Mouse (Mus musculus) forebrain, embryonic 11.5 days (tissue): ENCODE data around the gene Hoxb3. TPM values are rescaled to one million over a fixed set of nuclear protein-coding genes. Genes with fewer than 3 reads are reported as not detected.

Source experiments
- ATAC-seq: fragments of 200-750 bp; cut with Nextera tagmentation; replicated peaks from 2 replicates; pipeline ENCODE4 v1.8.0; 2017; ENCODE audit warnings: moderate TSS enrichment; ENCODE audit not compliant: low FRiP score
- DNase-seq: peaks from one replicate; pipeline ENCODE4 v3.0.0-alpha.2; 2017; ENCODE audit warnings: low spot score
- H3K27ac ChIP-seq: fragments of 300-500 bp; sonication (generic); 2 replicates; pipeline ENCODE4 v1.5.1; 2014; ENCODE audit warnings: low read depth, low read length
- H3K27me3 ChIP-seq: fragments of 300-500 bp; sonication (generic); 2 replicates; pipeline ENCODE4 v1.6.1; 2014; ENCODE audit warnings: mild to moderate bottlenecking, low read length, mixed read lengths; ENCODE audit not compliant: control insufficient read depth, insufficient read depth
- H3K36me3 ChIP-seq: fragments of 300-500 bp; sonication (generic); 2 replicates; pipeline ENCODE4 v1.6.1; 2014; ENCODE audit warnings: mild to moderate bottlenecking, low read length, moderate library complexity, mixed read lengths; ENCODE audit not compliant: control insufficient read depth, insufficient read depth
- H3K4me1 ChIP-seq: fragments of 300-500 bp; sonication (generic); replicated peaks from 2 replicates; pipeline ENCODE4 v1.6.1; 2014; ENCODE audit warnings: low read length, mixed read lengths; ENCODE audit not compliant: control insufficient read depth, insufficient read depth
- H3K4me2 ChIP-seq: fragments of 300-500 bp; sonication (generic); 2 replicates; pipeline ENCODE4 v1.6.1; 2014; ENCODE audit warnings: low read depth, mild to moderate bottlenecking, low read length, moderate library complexity, mixed read lengths; ENCODE audit not compliant: severe bottlenecking
- H3K4me3 ChIP-seq: fragments of 300-500 bp; sonication (generic); 2 replicates; pipeline ENCODE4 v1.5.1; 2014; ENCODE audit warnings: low read depth, low read length
- H3K9ac ChIP-seq: fragments of 300-500 bp; sonication (generic); 2 replicates; pipeline ENCODE4 v1.6.1; 2014; ENCODE audit warnings: low read length
- H3K9me3 ChIP-seq: fragments of 300-500 bp; sonication (generic); 2 replicates; pipeline ENCODE4 v1.6.1; 2016; ENCODE audit warnings: low read length, mixed read lengths; ENCODE audit not compliant: control insufficient read depth
- WGBS: fragments of 180-500 bp; shearing (Covaris S2); extraction: QIAGEN DNeasy Blood & Tissue Kit; methylation state at CpG from one replicate; pipeline ENCODE4 v1.1.7; 2014; 5-methylcytosine and 5-hydroxymethylcytosine counted together
- polyA plus RNA-seq: library from polyadenylated mRNA; unstranded; fragments of >200 nt; fragmentation: Nextera tagmentation; extraction: Ambion mirVana; gene quantifications from 2 replicates; pipeline ENCODE4 v1.2.1, GENCODE M21; 2014

The Hoxb3 gene
- polyA plus RNA-seq, 1 experiment from 2014 or later = not detected

- Histone ChIP-seq H3K9ac (no peak overlapping the region), H3K4me2 (no peak overlapping the region), H3K4me3 (no peak overlapping the region), H3K27ac (no peak overlapping the region), H3K36me3 (no peaks in the 10 kb centered on the region), H3K4me1 (no peaks in the 10 kb centered on the region; the same call in none of the 2 replicates), H3K9me3 (no peaks in the 10 kb centered on the region), H3K27me3 (peaks cover 96% of the 10 kb centered on the region)
- 4% methylated on average over 9 of the region's 9 CpGs for WGBS
- ATAC-seq (no peak), DNase-seq (no peak)
Measured at GRCm38 (mm10) chr11:96287411-96287810, 35.7 kb upstream of the Hoxb3 start.

- peaks cover 96% of the 10 kb centered on the region for H3K27me3 ChIP-seq
- no peak overlapping the region for H3K27ac ChIP-seq
- no peak overlapping the region for H3K4me3 ChIP-seq
- no peaks in the 10 kb centered on the region for H3K9me3 ChIP-seq
- no peaks in the 10 kb centered on the region for H3K36me3 ChIP-seq
- H3K4me1 ChIP-seq = no peaks in the 10 kb centered on the region; the same call in 1 of the 2 replicates
- ATAC-seq = no peak
- H3K9ac ChIP-seq = no peak overlapping the region
- whole genome bisulfite sequencing = 11% methylated on average over 1 of the region's 1 CpGs
- no peak overlapping the region for H3K4me2 ChIP-seq
- no peak for DNase-seq
Measured at GRCm38 (mm10) chr11:96288455-96289221, 34.5 kb upstream of the Hoxb3 start.

GRCm38 (mm10) chr11:96289293-96289692 lies 33.8 kb upstream of the Hoxb3 start:
- no peak overlapping the region for H3K27ac ChIP-seq
- no peaks in the 10 kb centered on the region for H3K9me3 ChIP-seq
- H3K4me2 ChIP-seq = no peak overlapping the region
- H3K4me3 ChIP-seq = no peak overlapping the region
- no peak overlapping the region for H3K9ac ChIP-seq
- DNase-seq = no peak
- no peaks in the 10 kb centered on the region for H3K36me3 ChIP-seq
- 1% methylated on average over 21 of the region's 21 CpGs for WGBS
- ATAC-seq = no peak
- H3K27me3 ChIP-seq = peaks cover 96% of the 10 kb centered on the region
- no peaks in the 10 kb centered on the region; the same call in 1 of the 2 replicates for H3K4me1 ChIP-seq

- WGBS = 7% methylated on average over 6 of the region's 6 CpGs
- Histone ChIP-seq H3K4me1 (no peaks in the 10 kb centered on the region; the same call in 1 of the 2 replicates), H3K27me3 (peaks cover 96% of the 10 kb centered on the region), H3K9ac (no peak overlapping the region), H3K36me3 (no peaks in the 10 kb centered on the region), H3K4me2 (no peak overlapping the region), H3K9me3 (no peaks in the 10 kb centered on the region), H3K4me3 (no peak overlapping the region), H3K27ac (no peak overlapping the region)
- ATAC-seq = no peak
- DNase-seq = no peak
Measured at GRCm38 (mm10) chr11:96289837-96290236, 33.3 kb upstream of the Hoxb3 start.

- Histone ChIP-seq H3K27ac (no peak overlapping the region), H3K9me3 (no peaks in the 10 kb centered on the region), H3K4me1 (no peaks in the 10 kb centered on the region; the same call in 1 of the 2 replicates), H3K4me2 (no peak overlapping the region), H3K27me3 (peaks cover 97% of the 10 kb centered on the region), H3K4me3 (no peak overlapping the region), H3K9ac (no peak overlapping the region), H3K36me3 (no peaks in the 10 kb centered on the region)
- 2% methylated on average over 17 of the region's 17 CpGs for WGBS
- DNase-seq (no peak), ATAC-seq (no peak)
Measured at GRCm38 (mm10) chr11:96290705-96291355, 32.3 kb upstream of the Hoxb3 start.

GRCm38 (mm10) chr11:96291681-96292564 lies 31.2 kb upstream of the Hoxb3 start, which contains the start of gene Hoxb6:
Gene Hoxb6, plus strand, starts transcription at chr11:96292476.
- no peak for DNase-seq
- no peaks in the 10 kb centered on the region for H3K36me3 ChIP-seq
- no peaks in the 10 kb centered on the region for H3K9me3 ChIP-seq
- WGBS = 4% methylated on average over 22 of the region's 22 CpGs
- no peak for ATAC-seq
- no peaks in the 10 kb centered on the region for H3K4me1 ChIP-seq
- H3K9ac ChIP-seq = no peak within 1 kb of the TSS
- no peak within 1 kb of the TSS for H3K4me2 ChIP-seq
- no peak within 1 kb of the TSS for H3K27ac ChIP-seq
- no peak within 1 kb of the TSS for H3K4me3 ChIP-seq
- H3K27me3 ChIP-seq = peaks cover 97% of the 10 kb centered on the region

GRCm38 (mm10) chr11:96292565-96293301 lies 30.4 kb upstream of the Hoxb3 start:
- Histone ChIP-seq H3K9ac (no peak overlapping the region), H3K4me3 (no peak overlapping the region), H3K9me3 (no peaks in the 10 kb centered on the region), H3K27me3 (peaks cover 97% of the 10 kb centered on the region), H3K4me2 (no peak overlapping the region), H3K4me1 (no peaks in the 10 kb centered on the region), H3K27ac (no peak overlapping the region), H3K36me3 (no peaks in the 10 kb centered on the region)
- ATAC-seq (no peak), DNase-seq (no peak)
- under 1% methylated on average over 12 of the region's 12 CpGs for WGBS
